Mouse (Mus musculus) cerebellum, adult 2 months (tissue): ENCODE data around the gene Fyb2.

Experiments
- CTCF ChIP-seq: fragments of 200-500 bp; IDR thresholded peaks from 2 replicates; pipeline ENCODE4 v1.5.1; 2011; ENCODE audit warnings: low read depth, mild to moderate bottlenecking, control low read depth, low read length, moderate library complexity, borderline replicate concordance; ENCODE audit not compliant: insufficient read depth
- POLR2A ChIP-seq: fragments of 200-500 bp; IDR thresholded peaks from 2 replicates; pipeline ENCODE4 v1.6.1; 2011; ENCODE audit warnings: low read length, control low read depth, borderline replicate concordance; ENCODE audit not compliant: insufficient read depth

DNA sequence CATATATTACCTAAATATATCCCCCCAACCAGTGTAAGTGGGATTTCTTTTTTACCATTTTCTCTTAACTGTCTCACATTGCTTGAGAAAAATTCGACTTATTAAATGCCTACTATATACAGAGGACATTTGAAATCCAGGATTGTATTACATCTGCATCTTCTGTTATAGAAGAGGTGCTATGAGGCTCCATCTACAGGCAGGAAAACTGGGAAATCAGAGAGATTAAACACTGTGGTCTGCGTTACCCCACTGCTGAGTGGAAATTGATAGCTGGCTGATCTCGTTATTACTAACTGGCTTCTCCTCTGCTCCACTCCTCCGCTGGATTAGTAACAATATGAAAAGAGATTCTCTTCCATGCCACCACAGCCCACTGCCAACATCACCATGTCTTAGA is 37.4 kb upstream of the Fyb2 start:
- no peak for TF ChIP-seq CTCF
- no peak for TF ChIP-seq POLR2A
